In the genomic region with DNA sequence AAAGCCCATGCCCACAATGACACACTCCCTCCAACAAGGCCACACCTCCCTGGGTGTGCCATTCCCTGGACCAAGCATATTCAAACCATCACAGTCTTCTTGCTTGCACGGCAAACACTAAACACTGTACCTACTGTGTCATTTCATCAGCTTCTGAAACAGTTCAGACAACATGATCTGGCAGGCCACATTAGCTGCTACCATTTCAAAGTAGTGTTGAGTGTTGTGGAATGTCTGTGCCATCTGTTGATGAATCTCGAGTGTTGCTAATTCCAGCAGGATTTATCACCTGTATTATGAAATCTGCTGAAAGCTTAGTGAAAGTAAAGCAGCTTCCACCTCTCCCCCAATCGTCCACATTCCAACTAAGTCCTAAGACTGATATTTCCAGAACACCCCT, we compare ENCODE assay signal across 23 mouse cellular contexts.
"Had no signal": no experiment of that assay in that cellular context is flagged by ENCODE, and none has a peak within 500 bp of the region (broad histone marks: within the 10 kb centered on the region; RNA-seq: fewer than 3 reads in every experiment).

No protein-coding gene starts in this region.

- H3K4me2 ChIP-seq: limb, embryonic 13.5 days; liver, embryonic 12.5 days; liver, embryonic 15.5 days; lung, embryonic 15.5 days; midbrain, embryonic 13.5 days had no signal

- H3K27me3 ChIP-seq: limb, embryonic 13.5 days; liver, embryonic 12.5 days; liver, embryonic 15.5 days; lung, embryonic 15.5 days; midbrain, embryonic 13.5 days had no signal

- H3K4me3 ChIP-seq: limb, embryonic 10.5 days; limb, embryonic 13.5 days; liver, embryonic 12.5 days; liver, embryonic 15.5 days; lung, embryonic 15.5 days; megakaryocyte, embryonic 14.5 days; midbrain, embryonic 10.5 days; midbrain, embryonic 13.5 days had no signal

- H3K9me3 ChIP-seq: limb, embryonic 10.5 days; limb, embryonic 13.5 days; liver, embryonic 12.5 days; liver, embryonic 15.5 days; lung, embryonic 15.5 days; megakaryocyte, embryonic 14.5 days; midbrain, embryonic 10.5 days; midbrain, embryonic 13.5 days had no signal

- DNase-seq: kidney, postnatal 14 days; kidney, postnatal 4 days; layer of hippocampus, adult 9-11 months; liver; lung, adult 18-20 months; lung, postnatal 10 days; lung, postnatal 36 days; right cerebral cortex, adult 18-20 months; right cerebral cortex, postnatal 14 days; right cerebral cortex, postnatal 4 days; thymus, adult 2 months; thymus, postnatal 14 days; thymus, postnatal 4 days had no signal

- H3K27ac ChIP-seq: limb, embryonic 10.5 days; limb, embryonic 13.5 days; liver, embryonic 12.5 days; liver, embryonic 15.5 days; lung, embryonic 15.5 days; midbrain, embryonic 10.5 days; midbrain, embryonic 13.5 days; stomach, postnatal 0 days had no signal

- H3K9ac ChIP-seq: limb, embryonic 13.5 days; liver, embryonic 12.5 days; liver, embryonic 15.5 days; lung, embryonic 15.5 days; midbrain, embryonic 13.5 days had no signal

- H3K36me3 ChIP-seq: limb, embryonic 10.5 days; limb, embryonic 13.5 days; liver, embryonic 12.5 days; liver, embryonic 15.5 days; lung, embryonic 15.5 days; midbrain, embryonic 10.5 days; midbrain, embryonic 13.5 days had no signal

- ATAC-seq: liver, embryonic 12.5 days; midbrain, embryonic 13.5 days; midbrain, embryonic 16.5 days had no signal

- H3K4me1 ChIP-seq: limb, embryonic 10.5 days; liver, embryonic 15.5 days; midbrain, embryonic 10.5 days; midbrain, embryonic 13.5 days had no signal
